Mouse (Mus musculus) heart, adult 2 months (tissue): ENCODE measurements at regions not wholly inside any gene's neighbourhood (a gene's known extent, or its start where the extent isn't known, plus 50 kb on each side); places are given as distances from the start of the nearest gene placed in this dataset.

ENCODE experiments used
- DNase-seq, 2 experiments: peaks; one replicate each; pipeline ENCODE4 v3.0.0; 2021
- H3K27ac ChIP-seq: fragments of 200-600 bp; 2 replicates; pipeline ENCODE4 v1.8.1; 2022
- H3K27me3 ChIP-seq: fragments of 200-500 bp; 2 replicates; pipeline ENCODE4 v1.6.1; 2012; ENCODE audit warnings: mild to moderate bottlenecking, low read length, inconsistent platforms, mixed read lengths; ENCODE audit not compliant: control insufficient read depth, insufficient read depth
- H3K36me3 ChIP-seq: fragments of 200-500 bp; 2 replicates; pipeline ENCODE4 v1.6.1; 2012; ENCODE audit warnings: low read length, inconsistent platforms; ENCODE audit not compliant: control insufficient read depth, insufficient read depth
- H3K4me1 ChIP-seq: fragments of 200-500 bp; 2 replicates; pipeline ENCODE4 v1.6.1; 2011; ENCODE audit warnings: low read length; ENCODE audit not compliant: control insufficient read depth, insufficient read depth
- H3K4me3 ChIP-seq: fragments of 200-600 bp; 2 replicates; pipeline ENCODE4 v1.8.1; 2022
- H3K79me2 ChIP-seq: fragments of 200-500 bp; replicated peaks from 2 replicates; pipeline ENCODE4 v1.6.1; 2012; ENCODE audit warnings: mild to moderate bottlenecking, inconsistent platforms, low read length, moderate library complexity, mixed read lengths; ENCODE audit not compliant: control insufficient read depth, insufficient read depth
- H3K9ac ChIP-seq: fragments of 200-500 bp; 2 replicates; pipeline ENCODE4 v1.6.1; 2012; ENCODE audit warnings: low read depth, mild to moderate bottlenecking, control low read depth, inconsistent platforms, low read length, mixed read lengths
- CTCF ChIP-seq: fragments of 200-600 bp; IDR thresholded peaks from 2 replicates; pipeline ENCODE4 v1.8.1; 2022; ENCODE audit warnings: antibody characterized with exemption, mild to moderate bottlenecking, moderate library complexity
- EP300 ChIP-seq: fragments of 200-500 bp; IDR thresholded peaks from 2 replicates; pipeline ENCODE4 v1.6.1; 2011; ENCODE audit warnings: low read depth, low read length, control low read depth; ENCODE audit not compliant: insufficient read depth
- POLR2A ChIP-seq: fragments of 200-500 bp; IDR thresholded peaks from 2 replicates; pipeline ENCODE4 v1.6.1; 2011; ENCODE audit warnings: mild to moderate bottlenecking, low read depth, low read length, control low read depth; ENCODE audit not compliant: insufficient read depth
- WGBS: fragments of 180-500 bp; shearing (Covaris S2); methylation state at CpG from one replicate; pipeline ENCODE4 v1.1.7; 2018; 5-methylcytosine and 5-hydroxymethylcytosine counted together
- intact Hi-C: fragments of 180-260 bp; cut with DNase I; formaldehyde crosslinking; loops from one replicate; pipeline ENCODE4 v1.15.1; 2025

DNA sequence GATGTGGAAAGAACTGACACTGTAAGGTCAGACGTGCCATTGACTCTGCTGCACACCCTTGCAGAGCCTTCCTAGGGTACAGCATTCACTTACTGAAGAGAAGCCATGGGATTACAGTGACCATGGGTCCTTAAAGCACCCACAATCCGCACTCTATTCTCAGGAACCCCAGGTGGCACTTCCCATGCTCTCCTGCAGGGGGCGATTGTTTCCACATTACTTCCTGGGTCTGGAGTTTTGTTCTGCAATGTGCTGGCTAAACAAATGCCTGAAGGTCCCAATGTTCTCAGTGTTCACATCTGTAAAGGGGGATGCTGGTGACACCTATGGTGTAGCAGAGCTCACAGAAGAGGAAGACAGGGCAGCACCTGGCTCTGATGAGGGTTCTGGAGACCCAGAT lies 198.0 kb downstream of the Gm26897 start:
- no peak for DNase-seq
- Histone ChIP-seq H3K36me3 (no peaks in the 10 kb centered on the region), H3K4me1 (no peaks in the 10 kb centered on the region; the same call in 1 of the 2 replicates), H3K79me2 (no peaks in the 10 kb centered on the region), H3K9ac (no peak overlapping the region), H3K27ac (no peak overlapping the region), H3K27me3 (no peaks in the 10 kb centered on the region), H3K4me3 (no peak overlapping the region)
- TF ChIP-seq CTCF (peak; percentile 66), POLR2A (no peak)
- intact Hi-C loops, result loop anchor here (5.0 kb wide), 1 partner anchor 221 kb away; no protein-coding TSS in a partner anchor
- WGBS, result 69% methylated on average over 3 of the region's 3 CpGs

DNA sequence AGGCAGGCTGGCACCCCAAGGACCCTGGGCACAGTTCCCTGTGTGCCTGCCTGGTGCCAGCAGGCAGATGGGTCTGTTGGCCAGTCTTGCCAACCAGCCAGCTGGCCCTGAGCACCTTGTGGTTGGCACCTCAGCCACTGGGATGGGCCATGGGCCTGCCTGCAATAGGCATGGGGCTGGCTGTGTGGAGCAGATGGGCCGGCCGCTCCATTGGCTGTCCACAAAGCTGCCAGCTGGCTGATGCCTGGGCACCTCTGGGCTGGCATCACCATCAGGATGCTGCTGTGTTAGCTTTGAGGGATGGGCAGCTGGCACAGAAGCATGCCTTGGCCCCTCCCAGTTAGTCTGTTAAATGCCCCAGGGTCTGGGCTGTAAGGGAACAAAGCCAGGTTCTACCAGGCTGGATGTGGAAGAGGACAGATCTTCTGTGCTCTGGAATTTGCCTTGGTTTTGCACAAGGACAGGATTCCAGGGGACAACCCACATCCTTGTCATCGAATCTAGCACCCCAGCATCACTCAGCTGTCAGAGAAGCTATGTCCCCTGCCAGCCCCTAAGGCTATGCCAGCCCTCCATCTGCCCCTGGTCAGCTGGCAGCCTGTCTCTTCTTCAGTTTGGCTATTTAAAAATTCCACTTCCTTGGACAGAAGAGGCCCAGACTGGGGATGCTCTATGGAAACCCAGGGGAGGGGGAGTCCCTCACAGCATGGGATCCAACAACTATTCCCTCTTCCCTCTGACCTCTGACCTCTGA lies 201.8 kb downstream of the Gm26897 start:
- intact Hi-C loops, result no loop called here
- no peak overlapping the region for H3K27ac ChIP-seq
- no peak for TF ChIP-seq POLR2A
- TF ChIP-seq CTCF, result no peak
- TF ChIP-seq EP300, result no peak
- H3K27me3 ChIP-seq, result no peaks in the 10 kb centered on the region
- DNase-seq, result peak in 1 of 2 experiments; percentile 50
- no peaks in the 10 kb centered on the region for H3K4me1 ChIP-seq
- H3K36me3 ChIP-seq, result no peaks in the 10 kb centered on the region
- 61% methylated on average over 3 of the region's 3 CpGs for WGBS
- H3K9ac ChIP-seq, result no peak overlapping the region
- no peaks in the 10 kb centered on the region for H3K79me2 ChIP-seq
- no peak overlapping the region for H3K4me3 ChIP-seq

DNA sequence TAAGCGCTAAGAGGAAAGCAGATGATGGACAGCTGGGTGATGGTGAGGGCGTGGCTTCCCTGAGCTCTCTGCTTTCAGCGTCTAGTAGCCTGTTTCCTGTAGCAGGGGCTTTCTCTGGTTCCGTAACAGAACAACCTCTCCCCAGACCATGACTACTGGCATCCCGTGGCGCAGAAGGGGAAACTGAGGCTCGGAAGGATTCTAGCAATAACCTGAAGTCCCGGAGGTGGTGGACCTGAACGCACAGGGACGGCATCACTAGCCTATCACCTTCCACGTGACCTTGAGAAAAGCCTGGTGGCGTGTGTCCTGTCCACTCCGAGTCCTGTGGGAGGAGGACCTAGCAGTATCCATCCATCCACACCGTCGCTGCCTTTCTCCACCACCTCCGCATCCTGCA lies 208.1 kb downstream of the Gm26897 start:
- Histone ChIP-seq H3K79me2 (no peaks in the 10 kb centered on the region), H3K4me1 (no peaks in the 10 kb centered on the region), H3K27me3 (no peaks in the 10 kb centered on the region; the same call in 1 of the 2 replicates), H3K9ac (no peak overlapping the region), H3K27ac (no peak overlapping the region), H3K4me3 (no peak overlapping the region), H3K36me3 (no peaks in the 10 kb centered on the region)
- TF ChIP-seq EP300, result no peak
- 74% methylated on average over 16 of the region's 16 CpGs for WGBS
- DNase-seq, result no peak
- intact Hi-C loops, result no loop called here

DNA sequence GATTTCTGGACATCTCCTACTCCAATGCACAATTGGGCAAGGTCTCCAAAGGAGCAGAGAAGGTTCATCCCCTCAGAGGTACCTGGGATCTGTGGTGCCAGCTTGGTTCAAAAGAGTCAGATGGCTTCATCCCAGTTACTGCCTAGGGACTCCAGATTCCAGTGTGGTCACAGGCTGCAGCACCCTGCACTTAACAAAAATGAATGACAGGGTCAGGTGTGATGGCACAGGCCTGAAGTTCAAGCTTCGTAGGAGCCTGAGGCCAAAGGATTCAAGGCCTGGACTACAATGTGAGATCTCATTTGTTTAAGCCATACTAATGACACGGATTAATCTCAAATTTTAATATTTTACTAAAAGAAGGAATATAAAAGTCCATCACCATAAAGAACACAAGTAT lies 209.1 kb downstream of the Gm26897 start:
- no peaks in the 10 kb centered on the region for H3K79me2 ChIP-seq
- H3K27ac ChIP-seq, result no peak overlapping the region
- H3K27me3 ChIP-seq, result no peaks in the 10 kb centered on the region; the same call in 1 of the 2 replicates
- intact Hi-C loops, result no loop called here
- H3K4me3 ChIP-seq, result no peak overlapping the region
- no peak for TF ChIP-seq CTCF
- no peak for TF ChIP-seq POLR2A
- no peak for TF ChIP-seq EP300
- no peaks in the 10 kb centered on the region for H3K4me1 ChIP-seq
- WGBS, result 97% methylated on average over 2 of the region's 2 CpGs
- H3K9ac ChIP-seq, result no peak overlapping the region
- H3K36me3 ChIP-seq, result no peaks in the 10 kb centered on the region
- no peak for DNase-seq

DNA sequence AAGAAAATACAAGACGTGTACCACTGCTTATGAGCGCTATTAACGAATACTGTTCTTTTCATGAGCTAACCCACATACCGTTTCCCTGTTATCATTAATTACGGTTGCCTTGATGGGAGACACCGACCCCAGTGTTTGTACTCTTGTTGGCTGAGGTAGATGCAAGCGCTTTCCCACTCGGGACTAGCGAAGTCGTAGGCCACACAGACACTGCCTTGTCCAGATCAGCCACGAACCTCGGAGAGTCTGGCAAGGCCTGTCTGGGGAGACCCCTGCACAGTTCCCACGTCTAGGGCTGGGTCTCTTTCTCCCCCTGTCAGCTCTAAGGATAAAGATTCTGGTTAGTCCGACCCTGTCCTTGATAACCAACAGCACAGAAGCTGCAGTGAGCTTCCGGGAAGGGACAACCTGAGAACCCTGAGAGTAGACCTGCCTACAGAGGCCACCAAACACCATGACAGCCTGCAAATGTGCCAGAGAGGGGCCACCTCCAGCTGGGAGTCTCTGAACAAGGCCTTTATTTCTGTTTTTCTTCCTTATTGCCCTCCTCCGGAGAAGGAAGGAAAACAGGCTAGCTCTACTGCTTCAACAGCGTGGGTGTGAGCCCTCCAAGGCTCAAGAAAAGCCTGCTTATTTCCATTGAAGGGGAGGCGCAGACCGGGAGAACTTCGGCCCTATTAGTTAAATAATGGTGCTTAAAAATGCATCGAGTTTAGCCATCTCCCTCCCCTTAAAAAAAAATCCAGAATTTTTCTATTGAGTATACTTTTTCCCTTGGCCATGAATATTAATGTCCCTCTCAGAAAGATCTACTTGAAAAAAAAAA lies 209.8 kb downstream of the Gm26897 start:
- Histone ChIP-seq H3K9ac (no peak overlapping the region), H3K27ac (no peak overlapping the region), H3K4me1 (no peaks in the 10 kb centered on the region), H3K36me3 (no peaks in the 10 kb centered on the region), H3K79me2 (no peaks in the 10 kb centered on the region), H3K4me3 (no peak overlapping the region), H3K27me3 (no peaks in the 10 kb centered on the region; the same call in 1 of the 2 replicates)
- 69% methylated on average over 21 of the region's 21 CpGs for WGBS
- TF ChIP-seq CTCF, result no peak
- no peak for TF ChIP-seq EP300
- TF ChIP-seq POLR2A, result no peak
- intact Hi-C loops, result no loop called here
- no peak for DNase-seq

DNA sequence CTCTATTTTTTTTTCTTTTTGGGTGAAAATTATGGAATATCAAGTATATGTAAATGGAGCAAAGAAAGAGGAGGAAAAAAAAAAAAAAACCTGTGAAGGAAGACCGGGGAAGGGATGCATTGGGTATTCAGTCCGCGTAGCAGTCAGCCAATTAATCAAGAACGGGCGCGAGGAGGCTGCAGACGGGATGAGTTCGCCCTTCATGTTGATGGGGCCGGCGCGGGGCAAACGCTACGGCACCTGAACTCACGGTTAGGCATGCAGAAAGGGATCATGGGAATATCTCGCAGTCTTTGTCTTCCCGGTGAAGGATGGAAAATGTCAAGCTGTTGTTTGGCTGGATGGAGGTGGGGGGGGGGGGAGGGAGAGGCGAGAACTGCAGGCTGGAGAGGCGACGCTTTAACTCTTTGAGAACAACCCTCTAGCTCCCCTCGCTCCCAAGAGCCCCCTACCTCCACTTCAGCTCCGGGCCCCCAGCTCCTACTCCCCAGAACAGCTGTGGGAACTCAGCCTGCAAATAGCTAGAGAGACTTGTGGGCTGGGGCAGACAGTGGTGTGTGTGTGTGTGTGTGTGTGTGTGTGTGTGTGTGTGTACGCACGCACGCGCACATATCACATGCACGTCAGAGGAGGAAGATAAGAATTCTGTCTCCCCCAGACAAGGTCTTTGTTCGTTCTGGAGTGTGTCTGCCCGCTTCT lies 210.7 kb downstream of the Gm26897 start:
- H3K27me3 ChIP-seq, result no peaks in the 10 kb centered on the region; the same call in 1 of the 2 replicates
- no peak overlapping the region for H3K9ac ChIP-seq
- no peak for DNase-seq
- intact Hi-C loops, result no loop called here
- no peaks in the 10 kb centered on the region for H3K79me2 ChIP-seq
- 27% methylated on average over 27 of the region's 28 CpGs for WGBS
- TF ChIP-seq EP300, result no peak
- no peak for TF ChIP-seq CTCF
- TF ChIP-seq POLR2A, result no peak
- no peaks in the 10 kb centered on the region for H3K4me1 ChIP-seq
- no peak overlapping the region for H3K27ac ChIP-seq
- no peak overlapping the region for H3K4me3 ChIP-seq
- H3K36me3 ChIP-seq, result no peaks in the 10 kb centered on the region
